Mouse (Mus musculus): ENCODE data around the gene Chrna1.

DNA sequence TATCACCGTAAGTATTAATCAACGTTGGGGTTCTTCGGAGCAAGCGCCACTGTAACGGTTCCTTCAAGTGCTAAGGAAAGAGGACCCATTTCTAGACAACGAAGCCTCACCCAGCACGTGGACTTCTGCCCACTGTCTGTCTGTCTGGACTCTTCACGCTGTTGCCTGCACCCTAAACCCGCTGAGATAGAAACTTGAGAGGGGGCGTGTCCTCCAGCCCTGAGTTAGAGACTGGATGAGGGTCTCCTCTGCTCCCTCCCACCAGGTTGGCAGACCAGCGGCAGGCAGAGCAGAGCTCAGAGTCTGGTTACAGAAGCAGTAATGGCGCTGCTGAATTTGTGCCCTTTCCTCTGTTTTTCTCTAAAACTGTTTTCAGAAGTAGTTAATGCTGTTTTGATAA is 10.0 kb upstream of the Chrna1 start:
- TF ChIP-seq POLR2A (IDR thresholded peaks at IDR 0.05; ENCODE audit: extremely low read depth, insufficient read depth, low read length) (no peak), CTCF (IDR thresholded peaks at IDR 0.05; ENCODE audit: extremely low read depth, insufficient read depth, low read length) (no peak)

Data from cortical plate, adult 2 months (tissue).